Mouse (Mus musculus) gastrocnemius, postnatal 4 days (tissue): Measurements from ENCODE around the gene Erg28. TPM values are rescaled to one million over a fixed set of nuclear protein-coding genes. Genes with fewer than 3 reads are reported as not detected.

Experiments
- DNase-seq, 2 experiments: peaks; one replicate each; pipeline ENCODE4 v3.0.0; 2021 to 2022; ENCODE audit warnings: low spot score in 2 of 2, mixed read lengths in 2 of 2
- total RNA-seq, 2 experiments: library from RNA; stranded (reverse); gene quantifications; 2 replicates each; pipeline ENCODE4 v1.2.3; 2021

The Erg28 gene
- total RNA-seq, 2 experiments from 2014 or later, result 22.3 to 22.6 TPM

DNA sequence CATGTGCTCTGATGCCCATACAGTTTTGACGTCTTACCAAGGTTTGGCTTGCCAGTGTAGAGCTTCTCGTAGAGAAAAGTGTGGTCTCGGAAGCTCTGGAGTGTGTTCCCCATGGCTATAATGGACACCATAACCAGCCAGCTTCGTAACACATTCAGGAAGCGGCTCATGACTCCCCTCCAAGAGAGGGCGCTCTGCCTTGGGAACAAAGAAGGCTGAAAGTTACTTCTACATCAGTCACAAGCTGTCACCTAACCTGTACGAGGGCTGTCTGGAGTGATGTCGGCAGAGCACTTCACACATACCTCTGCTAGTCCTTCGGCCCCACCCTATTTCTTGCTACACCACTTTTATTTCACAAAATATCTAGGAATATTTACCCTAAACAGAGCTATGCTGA lies 2.3 kb downstream of the Erg28 start:
- no peak for DNase-seq

DNA sequence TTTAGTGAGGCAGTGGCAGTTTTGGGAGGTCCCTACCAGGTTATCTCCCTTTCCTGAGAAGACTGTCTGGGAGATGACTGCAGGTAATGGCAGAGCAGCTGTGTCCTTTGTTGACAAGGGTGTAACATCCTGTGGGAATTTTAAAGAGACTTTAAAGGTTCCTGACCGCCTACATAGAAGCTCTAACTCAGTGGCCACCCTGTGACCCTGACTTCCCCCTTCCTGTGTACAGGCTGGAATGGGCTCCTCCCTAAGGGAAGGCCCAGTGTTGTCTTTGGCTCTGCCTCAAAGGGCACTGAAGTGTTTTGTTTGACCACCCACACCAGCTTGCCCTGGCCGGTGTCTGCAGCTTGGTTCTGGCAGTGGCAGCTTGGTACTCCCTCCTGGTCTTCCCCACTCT lies 10.8 kb downstream of the Erg28 start:
- DNase-seq, result peak in 1 of 2 experiments; percentile 13

DNA sequence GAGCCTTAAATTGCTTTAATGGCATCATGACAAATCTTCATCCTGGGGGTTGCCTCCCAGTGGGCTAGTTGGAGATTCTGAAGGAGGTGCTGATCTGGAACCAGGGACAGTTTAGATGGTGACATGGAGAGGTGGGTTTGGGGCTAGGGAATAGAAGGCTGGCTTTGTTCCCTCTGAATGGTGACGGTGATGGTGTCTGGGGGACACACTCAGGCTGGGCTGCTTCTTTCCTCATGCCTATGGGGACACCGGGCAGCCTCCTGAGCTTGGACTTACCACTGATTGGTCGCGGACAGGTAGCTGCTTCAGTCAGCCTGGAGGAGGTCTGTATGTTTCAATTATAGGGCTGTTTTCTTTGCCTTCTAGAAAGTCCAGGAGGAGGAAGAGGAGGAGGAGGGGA lies 12.7 kb downstream of the Erg28 start:
- DNase-seq, result peak in 1 of 2 experiments; percentile 1

DNA sequence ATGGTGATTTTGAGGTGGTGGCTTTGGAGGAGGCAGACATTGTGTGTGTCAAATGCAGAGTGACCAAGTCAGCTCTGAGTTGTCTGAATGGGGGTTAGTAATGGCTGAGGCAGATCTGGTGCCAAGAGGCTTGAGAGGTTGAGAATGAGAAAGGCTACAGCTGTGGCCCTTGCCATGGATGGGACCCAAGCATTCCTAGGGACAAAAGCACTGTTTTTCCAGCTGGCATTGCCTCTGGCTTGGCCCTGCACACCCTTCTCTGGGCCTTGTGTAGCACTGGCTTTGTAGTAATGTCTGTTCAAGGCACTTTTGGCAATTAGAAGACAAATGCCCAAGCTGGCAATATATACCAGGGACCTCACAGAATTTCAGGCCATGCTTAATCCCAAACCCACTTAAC lies 13.4 kb downstream of the Erg28 start:
- DNase-seq, result peak in 1 of 2 experiments; percentile 13

DNA sequence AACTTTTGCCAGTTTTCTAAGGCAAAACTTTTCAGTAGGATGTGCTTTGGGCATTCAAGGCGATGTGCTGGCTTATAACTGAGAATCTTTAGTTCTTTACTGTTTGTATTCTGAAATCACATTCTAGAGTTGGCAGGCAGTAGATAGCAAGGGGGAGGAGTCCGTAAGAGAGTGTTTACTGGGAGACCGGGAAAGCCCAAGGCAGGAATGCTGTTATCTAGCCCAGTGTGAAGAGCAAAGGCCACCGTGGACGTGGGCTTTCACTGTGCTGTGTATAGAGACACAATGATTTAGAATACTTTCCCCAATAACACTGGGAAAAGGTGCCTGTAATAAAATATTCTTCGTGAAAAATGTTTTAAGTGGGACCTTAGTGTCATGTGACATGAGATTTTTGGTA lies 14.6 kb downstream of the Erg28 start:
- DNase-seq, result peak in 1 of 2 experiments; percentile 1

DNA sequence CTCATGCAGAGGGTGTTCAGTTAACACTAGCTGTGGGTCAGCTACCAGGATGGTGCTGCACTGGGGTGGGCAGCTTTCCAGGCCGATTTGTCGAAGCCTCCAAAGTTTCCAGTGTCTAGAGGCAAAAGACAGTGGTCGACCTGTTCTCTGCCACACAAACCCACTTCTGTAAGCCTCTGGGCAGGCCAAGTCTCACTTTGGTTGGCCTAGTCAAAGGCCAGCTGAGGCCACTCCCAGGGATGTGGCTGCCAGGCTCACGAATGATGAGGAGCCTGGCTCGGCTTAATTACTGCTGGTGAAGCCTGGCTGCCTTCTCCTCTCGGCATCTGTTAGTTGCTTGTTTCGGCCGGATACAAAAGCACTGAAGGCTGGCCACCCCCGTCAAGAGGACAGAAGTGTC lies 24.3 kb downstream of the Erg28 start:
- DNase-seq, result peak in 1 of 2 experiments; percentile 37

DNA sequence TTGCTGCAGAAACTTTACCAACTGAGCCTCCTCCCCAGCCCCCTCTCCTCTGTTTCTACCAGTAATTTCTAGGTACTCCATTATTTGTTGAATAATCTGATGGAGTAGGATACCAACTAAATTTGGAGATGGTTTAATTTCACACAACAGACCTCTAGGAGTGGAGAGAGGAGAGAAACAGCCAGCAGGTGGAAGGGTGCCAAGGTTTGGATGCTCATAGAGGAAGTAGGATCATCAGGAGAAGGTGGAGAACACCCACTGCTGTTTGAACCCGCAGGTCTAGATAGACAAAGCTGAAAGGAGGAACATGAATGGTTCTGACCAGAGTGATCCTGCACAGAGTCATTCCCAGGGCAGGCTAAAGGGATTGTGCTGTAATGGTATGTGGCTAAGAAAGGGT lies 28.8 kb downstream of the Erg28 start:
- DNase-seq, result no peak

DNA sequence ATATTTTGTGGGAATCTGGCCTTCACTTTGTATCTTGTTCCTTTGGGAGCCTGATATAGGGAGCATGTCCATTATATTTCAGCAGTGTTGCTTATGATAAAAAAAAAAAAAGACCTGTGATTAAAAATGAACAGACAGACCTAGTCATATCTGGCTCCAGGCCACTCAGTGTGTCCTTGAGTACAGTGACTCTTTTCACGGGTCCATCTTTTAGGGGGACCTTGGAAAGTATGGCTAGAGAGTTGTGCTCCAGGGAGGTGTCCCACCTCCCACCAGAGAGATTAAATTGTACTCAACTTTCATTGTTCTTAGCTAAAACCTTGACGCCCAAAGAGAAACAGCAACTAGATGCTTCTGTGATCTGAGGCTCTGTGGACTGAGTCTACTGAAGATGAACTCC lies 30.3 kb downstream of the Erg28 start:
- DNase-seq, result no peak

DNA sequence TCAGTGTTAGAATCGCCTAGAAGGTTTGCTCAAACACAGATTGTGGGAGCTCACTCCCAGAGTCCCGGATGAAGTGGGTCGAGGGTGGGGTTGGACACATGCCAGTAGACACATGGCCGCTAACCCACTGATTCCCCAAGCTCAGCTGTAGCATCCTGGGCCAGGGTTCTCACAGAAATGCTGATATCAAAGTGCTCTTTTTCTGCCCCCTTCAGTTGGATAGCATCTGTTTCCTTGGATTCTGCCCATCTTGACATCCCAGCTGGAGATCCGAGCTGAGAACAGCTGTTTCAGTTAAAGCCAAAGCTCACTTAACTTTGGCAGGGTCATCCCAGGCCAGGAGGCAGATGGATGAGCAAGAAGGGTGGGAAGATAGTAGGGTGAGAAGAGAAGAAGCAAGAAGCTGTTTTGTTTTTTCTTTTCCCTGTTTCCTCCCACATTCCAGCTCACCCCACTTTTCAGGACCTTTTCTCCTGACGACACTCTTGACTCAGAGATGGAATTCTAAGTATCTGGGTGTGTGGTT lies 31.5 kb downstream of the Erg28 start:
- DNase-seq, result peak; percentile 40 to 58

DNA sequence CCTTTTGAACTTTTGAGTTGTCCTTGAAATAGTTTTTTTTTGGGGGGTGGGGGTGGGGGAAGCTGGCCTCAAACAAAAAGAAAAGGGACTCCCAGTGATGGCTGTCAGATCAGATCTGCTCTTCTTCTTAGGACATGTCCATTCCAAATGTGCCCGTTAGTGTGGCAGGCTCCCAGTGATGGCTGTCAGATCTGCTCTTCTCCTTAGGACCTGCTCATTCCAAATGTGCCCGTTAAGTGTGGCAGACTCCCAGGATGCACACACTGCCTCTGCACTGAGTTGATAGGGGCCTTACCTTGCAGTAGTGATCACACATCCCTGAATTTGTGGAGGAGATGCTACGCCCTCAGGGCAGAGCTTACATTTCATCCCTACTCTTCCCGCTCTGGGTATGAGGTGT lies 32.2 kb downstream of the Erg28 start:
- no peak for DNase-seq

DNA sequence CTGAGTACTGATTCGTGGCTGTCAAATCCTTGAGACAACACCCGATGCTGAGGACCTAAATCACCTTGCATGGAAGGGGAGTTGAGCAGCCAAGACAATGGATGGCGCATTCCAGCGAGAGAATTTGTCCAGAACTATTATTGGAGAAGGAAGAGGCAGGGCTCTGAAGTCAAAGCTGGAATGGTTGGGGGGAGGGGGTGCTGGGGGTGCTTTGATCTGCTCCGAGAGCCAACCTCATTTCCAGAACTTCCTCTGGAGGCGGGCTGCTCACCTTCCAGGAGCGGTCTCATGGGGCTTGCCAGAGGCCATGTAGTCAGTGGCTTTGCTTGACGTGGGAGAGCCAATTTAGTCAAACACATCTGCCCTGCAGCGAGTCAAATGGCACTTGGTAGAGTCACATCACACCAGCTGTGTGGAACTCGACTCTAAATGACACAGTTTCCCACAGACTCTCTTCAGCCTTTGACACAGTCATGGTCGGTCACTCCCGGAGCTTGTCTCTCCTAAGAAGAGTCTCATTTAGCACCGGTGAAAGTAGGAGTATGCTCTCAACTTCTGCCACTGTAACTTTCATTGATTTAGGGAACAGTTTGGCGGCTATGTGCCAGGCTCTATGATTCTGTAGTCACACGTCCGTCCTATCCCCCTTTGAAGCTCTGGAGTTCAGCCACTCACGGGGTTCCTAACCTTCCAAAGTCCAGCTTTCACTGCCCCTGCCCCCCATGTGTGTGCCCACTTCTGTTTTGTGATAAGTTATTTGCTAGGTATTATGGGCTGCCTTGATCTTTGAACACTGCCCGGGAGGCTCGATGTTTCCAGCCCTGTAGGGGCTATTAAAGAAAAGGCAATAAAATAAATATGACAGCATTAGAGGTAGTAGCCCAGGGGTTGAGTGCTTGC lies 39.2 kb downstream of the Erg28 start:
- DNase-seq, result no peak

DNA sequence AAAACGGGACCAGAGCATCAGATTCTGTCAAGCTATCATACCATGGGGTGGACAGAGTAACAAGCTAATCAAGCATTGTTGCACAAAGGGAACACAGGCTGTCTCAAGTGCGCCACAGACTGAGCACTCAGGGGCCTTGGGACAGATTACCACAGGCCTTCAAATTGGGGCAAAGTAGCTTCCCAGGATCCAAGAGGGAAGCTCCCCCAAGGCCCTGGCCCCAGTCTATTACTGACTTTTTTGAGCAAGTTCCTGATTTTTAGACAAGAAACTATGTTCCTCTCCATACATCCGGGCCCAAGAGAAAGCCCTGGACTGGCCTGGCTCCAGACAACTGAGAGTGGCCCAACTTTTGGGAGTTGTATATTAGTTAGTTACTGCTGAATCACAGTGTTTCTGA lies 42.7 kb downstream of the Erg28 start:
- DNase-seq, result no peak

DNA sequence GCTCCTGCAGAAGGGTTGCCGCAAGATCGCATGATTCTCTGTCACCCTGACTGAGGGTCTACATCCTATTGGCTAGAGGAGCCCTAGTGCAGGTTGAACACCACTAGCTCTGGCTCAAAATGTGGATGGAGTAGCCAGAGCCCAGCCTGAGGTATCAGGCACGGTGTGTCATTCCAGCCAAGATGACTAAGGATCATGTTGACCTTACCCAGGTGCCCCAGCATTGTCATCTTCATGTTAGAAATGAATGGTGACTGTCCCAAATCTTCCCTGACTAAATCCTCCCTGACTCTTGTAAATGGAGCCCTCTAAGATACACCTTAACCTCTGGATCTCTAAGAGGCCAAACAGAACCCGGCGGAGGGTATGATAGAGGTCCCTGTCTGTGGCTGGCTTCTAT lies 44.6 kb downstream of the Erg28 start:
- DNase-seq, result no peak

DNA sequence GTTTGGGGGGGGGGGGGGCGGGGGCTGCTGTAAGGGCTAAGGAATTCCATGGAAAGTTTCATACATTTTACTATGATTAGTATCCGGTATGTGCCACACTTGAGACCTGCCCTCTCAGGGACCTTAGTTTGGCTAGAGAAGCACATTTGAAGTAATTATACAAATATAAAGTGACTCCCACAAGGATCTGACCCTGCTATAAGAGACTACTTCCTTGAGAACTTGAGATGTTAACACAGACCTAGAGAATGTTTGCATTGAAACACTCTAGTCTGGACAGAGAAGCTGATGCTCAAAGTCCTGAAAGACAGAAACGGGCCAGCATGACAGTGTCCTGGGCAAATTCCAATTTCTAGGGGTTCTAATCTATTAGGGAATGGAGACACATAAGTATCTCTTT lies 45.4 kb downstream of the Erg28 start:
- DNase-seq, result no peak

DNA sequence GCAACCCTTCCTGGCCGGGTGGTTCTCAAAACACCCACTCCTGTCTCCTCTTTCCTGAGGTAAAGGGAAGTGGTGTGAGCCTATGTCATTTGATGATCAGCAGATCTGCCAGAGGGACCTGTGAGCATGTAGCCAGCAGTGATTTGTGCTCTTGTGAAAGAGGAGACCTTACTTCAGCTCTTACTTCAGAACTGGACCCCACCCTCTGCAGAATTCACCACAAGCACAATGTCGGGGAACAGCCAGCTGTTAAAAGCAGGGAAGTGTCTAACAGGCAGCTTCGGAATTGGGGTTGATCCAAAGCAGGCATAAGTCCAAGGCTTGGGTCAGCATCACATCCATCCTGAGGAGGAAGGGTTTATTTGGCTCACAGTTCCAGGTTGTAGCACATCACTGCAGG lies 53.0 kb downstream of the Erg28 start:
- peak in 1 of 2 experiments; percentile 27 for DNase-seq

DNA sequence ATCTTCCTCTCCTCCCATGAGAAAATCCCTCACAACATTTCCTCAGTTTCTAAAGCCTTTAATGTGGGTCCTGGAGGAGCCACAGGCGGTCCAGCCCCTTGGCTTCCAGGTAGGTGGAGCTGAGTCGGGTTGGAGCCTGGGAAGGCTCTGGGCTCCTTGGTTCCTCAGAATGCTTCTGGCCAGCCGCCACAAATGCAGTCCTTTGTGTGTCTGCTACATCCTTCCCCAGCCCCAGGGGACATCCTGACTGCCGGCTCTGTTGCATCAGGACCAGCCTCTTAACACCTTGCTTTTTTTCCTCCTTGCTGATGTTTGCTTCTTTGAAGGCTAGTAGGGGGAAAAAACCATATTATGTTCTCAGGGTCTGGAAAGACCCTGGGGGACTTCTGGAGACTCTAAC lies 56.6 kb downstream of the Erg28 start:
- no peak for DNase-seq

DNA sequence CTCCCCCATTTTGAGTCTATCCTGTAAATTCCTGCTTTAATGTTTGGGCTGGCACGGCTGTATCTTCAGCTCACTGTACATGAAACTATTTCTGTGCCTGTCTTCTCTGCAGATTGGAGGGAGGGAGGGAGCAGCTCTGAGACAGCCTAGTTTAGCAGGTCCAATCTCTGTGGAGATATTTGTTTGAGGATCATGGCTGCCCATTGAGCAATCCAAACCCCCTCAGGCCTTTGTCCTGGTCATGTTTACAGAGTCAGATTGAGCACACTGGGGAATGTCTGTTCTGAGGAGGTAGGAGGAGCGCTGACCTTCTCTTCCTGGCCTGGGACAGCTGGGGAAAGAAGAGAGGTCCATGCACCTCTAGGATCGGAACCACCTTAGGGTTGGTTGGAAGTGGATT lies 58.1 kb downstream of the Erg28 start:
- no peak for DNase-seq

Other genes starting within 250 kb of the Erg28 start
- 10 to 100 TPM; 19.3 to 21.5 TPM for gene Jdp2, start 225.5 kb downstream of the Erg28 start, total RNA-seq
- 1 to 10 TPM in 1 of 2 experiments, under 1 TPM in 1; 0.59 to 1.2 TPM for gene Batf, start 137.9 kb downstream of the Erg28 start, total RNA-seq
- 1 to 10 TPM; 3.5 to 3.9 TPM for gene Flvcr2, start 78.0 kb downstream of the Erg28 start, total RNA-seq
- 10 to 100 TPM; 16.6 to 17.6 TPM for gene Ttll5, start 109 bp upstream of the Erg28 start, total RNA-seq